Mouse (Mus musculus): ENCODE measurements around the gene Akap11.

DNA sequence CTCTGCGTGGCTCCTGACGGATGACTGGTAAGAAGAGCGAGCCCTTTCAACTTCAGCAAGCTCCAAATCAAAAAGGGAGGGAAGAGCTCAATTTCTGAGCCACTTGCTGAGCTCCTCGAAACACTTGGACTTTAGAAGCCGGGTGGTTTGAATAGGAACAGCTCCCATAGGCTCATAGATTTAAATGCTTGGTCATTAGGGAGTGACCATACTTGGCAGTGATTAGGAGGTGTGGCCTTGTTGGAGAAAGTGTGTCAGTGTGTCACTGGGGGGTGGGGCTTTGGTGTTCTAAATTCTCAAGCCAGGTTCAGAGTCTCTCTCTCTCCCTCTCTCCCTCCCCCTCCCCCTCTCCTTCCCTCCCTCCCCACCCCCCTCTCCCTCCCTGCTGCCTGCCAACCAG lies 81.6 kb downstream of the Akap11 start:
- no peak for TF ChIP-seq CTCF (IDR thresholded peaks at IDR 0.05; ENCODE audit: low read depth)
- TF ChIP-seq EP300 (optimal IDR thresholded peaks at IDR 0.05) = no peak

Measured in stomach, postnatal 0 days (tissue).